Mouse (Mus musculus): ENCODE results near the gene Mfsd5. TPM values are rescaled to one million over a fixed set of nuclear protein-coding genes. Genes with fewer than 3 reads are reported as not detected.

Gene Mfsd5
- polyA plus RNA-seq, 1 experiment from 2014 or later: 29.0 TPM

DNA sequence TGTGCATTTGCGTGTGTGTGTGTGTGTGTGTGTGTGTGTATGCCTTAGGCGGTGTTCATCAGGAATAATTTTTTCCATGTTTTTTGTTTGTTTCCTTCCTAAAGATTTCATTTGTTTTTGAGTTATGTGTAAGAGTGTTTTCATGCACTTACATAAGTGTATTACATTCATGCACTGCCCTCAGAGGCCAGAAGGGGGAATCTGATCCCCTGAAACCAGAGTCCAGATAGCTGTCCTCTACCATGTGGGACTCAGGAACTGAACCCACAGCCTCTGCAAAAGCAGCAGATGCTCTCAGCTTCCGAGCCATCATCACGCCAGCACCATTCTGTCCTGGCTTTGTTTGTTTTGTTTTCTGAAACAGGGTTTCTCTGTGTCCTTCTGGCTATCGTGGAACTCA is 13.7 kb upstream of the Mfsd5 start:
- DNase-seq (no peak), ATAC-seq (ENCODE audit: low read depth) (no peak)
- H3K9ac ChIP-seq: no peak overlapping the region
- peaks cover 43% of the 10 kb centered on the region for H3K27me3 ChIP-seq
- no peaks in the 10 kb centered on the region for H3K9me3 ChIP-seq (replicated peaks)
- no peak overlapping the region for H3K4me3 ChIP-seq (replicated peaks)
- H3K36me3 ChIP-seq: no peaks in the 10 kb centered on the region
- no peaks in the 10 kb centered on the region for H3K4me1 ChIP-seq (replicated peaks)
- no peak overlapping the region for H3K4me2 ChIP-seq
- 79% methylated on average over 5 of the region's 5 CpGs for WGBS (ENCODE audit: insufficient replicate concordance)
- no peak overlapping the region for H3K27ac ChIP-seq

DNA sequence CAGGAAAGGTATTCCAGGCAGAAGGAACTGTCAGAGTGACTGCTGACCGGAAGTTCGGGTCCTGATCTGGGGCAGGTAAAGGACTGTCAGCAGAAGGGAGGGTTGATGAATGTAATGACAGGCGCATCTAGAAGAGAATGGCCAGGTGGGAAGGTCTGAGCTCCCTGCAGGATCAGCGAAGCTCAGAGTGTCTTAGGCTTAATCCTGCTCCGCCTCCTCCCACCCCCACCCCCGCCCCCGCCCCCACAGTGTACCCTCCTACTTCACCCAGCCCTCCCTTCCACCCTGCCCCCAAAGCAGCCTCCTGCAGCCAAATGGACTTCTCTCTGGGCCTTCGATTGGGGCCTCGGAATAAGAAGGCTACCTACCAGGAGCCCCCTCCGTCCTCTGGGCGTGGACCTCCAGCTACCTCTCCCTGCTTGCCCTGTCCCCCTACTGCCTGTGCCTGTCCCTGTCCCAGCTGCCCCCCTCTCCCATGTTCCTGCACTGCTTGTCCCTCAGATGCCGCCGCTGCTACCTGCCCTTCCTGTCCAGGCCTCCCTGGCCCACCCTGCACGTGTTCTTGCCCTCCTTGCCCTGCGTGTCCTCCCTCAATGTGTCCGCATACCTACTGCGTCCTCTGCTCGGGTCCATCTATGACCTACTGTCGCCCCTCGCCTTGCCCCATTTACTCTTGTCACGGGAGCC is 8.8 kb upstream of the Mfsd5 start, which contains the start of gene Gm9918:
Gene Gm9918, plus strand, starts transcription at position 290 of the 687 bp plus-strand sequence.
- no peak within 1 kb of the TSS for H3K4me3 ChIP-seq (replicated peaks)
- no peaks in the 10 kb centered on the region for H3K36me3 ChIP-seq
- no peaks in the 10 kb centered on the region for H3K4me1 ChIP-seq (replicated peaks)
- no peaks in the 10 kb centered on the region for H3K9me3 ChIP-seq (replicated peaks)
- H3K9ac ChIP-seq: no peak within 1 kb of the TSS
- peak within 1 kb of the TSS; percentile 21 for H3K4me2 ChIP-seq
- 30% methylated on average over 21 of the region's 21 CpGs for WGBS (ENCODE audit: insufficient replicate concordance)
- DNase-seq: no peak
- peaks cover 37% of the 10 kb centered on the region for H3K27me3 ChIP-seq
- H3K27ac ChIP-seq: no peak within 1 kb of the TSS
- ATAC-seq (ENCODE audit: low read depth): 0 out of 2 replicates have a peak, but pooled peaks have one; percentile 23

DNA sequence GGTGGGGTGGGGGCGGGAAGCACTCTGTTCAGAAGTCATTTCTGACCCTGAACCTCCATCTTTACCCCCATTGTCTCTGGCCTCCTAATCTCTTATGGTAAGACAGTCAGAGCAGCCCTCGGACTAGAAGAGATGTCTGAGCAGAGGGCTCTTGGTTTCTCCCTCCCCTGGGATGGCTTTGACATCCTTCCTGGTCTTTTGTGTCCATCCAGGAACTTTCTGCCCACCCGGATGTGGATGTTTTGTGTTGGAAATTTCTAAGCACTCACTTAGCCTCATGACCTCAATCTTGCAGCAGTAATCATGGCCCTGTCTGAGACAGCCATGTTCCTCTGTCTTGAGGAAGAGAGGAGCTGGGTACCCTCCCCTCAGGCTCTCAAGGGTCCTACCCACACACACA is 7.8 kb upstream of the Mfsd5 start:
- Histone ChIP-seq H3K27me3 (peaks cover 37% of the 10 kb centered on the region), H3K4me2 (no peak overlapping the region), H3K36me3 (no peaks in the 10 kb centered on the region), H3K4me1 (replicated peaks) (no peaks in the 10 kb centered on the region), H3K9ac (no peak overlapping the region), H3K9me3 (replicated peaks) (no peaks in the 10 kb centered on the region), H3K4me3 (replicated peaks) (no peak overlapping the region), H3K27ac (no peak overlapping the region)
- no peak for ATAC-seq (ENCODE audit: low read depth)
- WGBS (ENCODE audit: insufficient replicate concordance): 33% methylated on average over 3 of the region's 3 CpGs
- no peak for DNase-seq

DNA sequence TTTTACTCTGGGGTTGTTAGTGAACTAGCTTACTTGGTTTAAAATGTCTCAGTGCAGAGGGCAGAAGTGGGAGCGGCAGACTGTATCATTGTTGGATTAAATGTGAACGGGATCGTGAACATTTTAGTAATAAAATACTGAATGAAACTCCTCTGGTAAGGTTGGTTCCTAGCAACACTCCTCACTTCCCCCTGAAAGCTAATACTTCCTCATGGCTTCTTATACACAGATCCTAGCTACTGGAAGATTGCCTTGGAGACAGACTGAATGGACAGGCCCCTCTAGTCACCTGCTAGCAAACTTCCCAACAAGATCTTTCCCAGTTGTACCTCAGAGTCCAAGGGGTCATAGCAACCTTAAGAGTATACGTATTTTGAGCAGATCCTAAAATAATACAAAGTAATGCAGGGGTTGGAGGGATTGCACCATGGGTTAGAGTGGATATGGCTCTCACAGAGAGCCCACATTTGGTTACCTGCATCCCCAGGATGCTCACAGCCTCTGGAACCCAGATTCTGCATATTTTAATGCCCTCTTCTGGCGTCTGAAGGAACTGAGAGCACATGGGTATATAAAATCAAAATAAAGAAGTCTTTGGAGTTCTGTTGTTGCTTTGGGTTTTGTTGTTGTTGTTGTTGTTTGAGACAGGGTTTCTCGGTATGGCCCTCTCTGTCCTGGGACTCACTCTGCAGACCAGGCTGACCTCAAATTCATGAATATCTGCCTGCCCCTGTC is 5.1 kb upstream of the Mfsd5 start:
- Histone ChIP-seq H3K27me3 (peaks cover 35% of the 10 kb centered on the region), H3K36me3 (no peaks in the 10 kb centered on the region), H3K4me2 (no peak overlapping the region), H3K27ac (no peak overlapping the region), H3K9me3 (replicated peaks) (no peaks in the 10 kb centered on the region), H3K9ac (no peak overlapping the region), H3K4me3 (replicated peaks) (no peak overlapping the region), H3K4me1 (replicated peaks) (peaks cover 6% of the 10 kb centered on the region)
- DNase-seq (no peak), ATAC-seq (ENCODE audit: low read depth) (no peak)
- WGBS (ENCODE audit: insufficient replicate concordance): 59% methylated on average over 6 of the region's 6 CpGs

GRCm38 (mm10) chr15:102278726-102279091 is 545 bp upstream of the Mfsd5 start:
- ATAC-seq (ENCODE audit: low read depth) (no peak), DNase-seq (no peak)
- H3K9ac ChIP-seq: peak overlapping the region; percentile 81
- peaks cover 48% of the 10 kb centered on the region for H3K4me1 ChIP-seq (replicated peaks)
- 0 out of 2 replicates have a peak, but pooled peaks cover 5% of the 10 kb centered on the region for H3K27me3 ChIP-seq
- no peaks in the 10 kb centered on the region for H3K9me3 ChIP-seq (replicated peaks)
- H3K27ac ChIP-seq: peak overlapping the region; percentile 71
- WGBS (ENCODE audit: insufficient replicate concordance): 15% methylated on average over 7 of the region's 7 CpGs
- H3K4me3 ChIP-seq (replicated peaks): peak overlapping the region; percentile 85
- peaks cover 14% of the 10 kb centered on the region for H3K36me3 ChIP-seq
- H3K4me2 ChIP-seq: peak overlapping the region; percentile 93

- DNase-seq (no peak), ATAC-seq (ENCODE audit: low read depth) (peak; percentile 32)
- H3K4me1 ChIP-seq (replicated peaks): peaks cover 59% of the 10 kb centered on the region
These were observed 698 bp downstream of the Mfsd5 start for GRCm38 (mm10) chr15:102279783-102280520.

DNA sequence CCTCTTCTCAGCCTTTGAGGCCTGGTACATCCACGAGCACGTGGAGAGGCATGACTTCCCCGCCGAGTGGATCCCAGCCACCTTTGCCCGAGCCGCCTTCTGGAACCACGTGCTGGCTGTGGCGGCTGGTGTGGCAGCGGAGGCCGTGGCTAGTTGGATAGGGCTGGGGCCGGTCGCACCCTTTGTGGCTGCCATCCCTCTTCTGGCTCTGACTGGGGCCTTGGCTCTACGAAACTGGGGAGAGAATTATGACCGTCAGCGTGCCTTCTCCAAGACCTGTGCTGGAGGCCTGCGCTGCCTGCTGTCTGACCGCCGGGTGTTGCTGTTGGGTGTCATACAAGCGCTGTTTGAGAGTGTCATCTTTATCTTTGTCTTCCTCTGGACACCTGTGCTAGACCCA is 1.4 kb downstream of the Mfsd5 start:
- Histone ChIP-seq H3K9ac (peak overlapping the region; percentile 81), H3K36me3 (peaks cover 14% of the 10 kb centered on the region), H3K4me3 (replicated peaks) (peak overlapping the region; percentile 85), H3K27ac (no peak overlapping the region; the same call in 1 of the 2 replicates), H3K4me2 (peak overlapping the region; percentile 93), H3K4me1 (replicated peaks) (peaks cover 59% of the 10 kb centered on the region), H3K9me3 (replicated peaks) (no peaks in the 10 kb centered on the region), H3K27me3 (no peaks in the 10 kb centered on the region)
- WGBS (ENCODE audit: insufficient replicate concordance): 87% methylated on average over 19 of the region's 19 CpGs
- DNase-seq (no peak), ATAC-seq (ENCODE audit: low read depth) (no peak)

More at GRCm38 (mm10) chr15:102279783-102280520, 698 bp downstream of the Mfsd5 start:
- Histone ChIP-seq H3K4me2 (peak overlapping the region; percentile 93), H3K27me3 (no peaks in the 10 kb centered on the region), H3K27ac (peak overlapping the region; percentile 78), H3K9me3 (replicated peaks) (no peaks in the 10 kb centered on the region), H3K4me3 (replicated peaks) (peak overlapping the region; percentile 85), H3K36me3 (peaks cover 14% of the 10 kb centered on the region), H3K9ac (peak overlapping the region; percentile 81)
- WGBS (ENCODE audit: insufficient replicate concordance): 17% methylated on average over 13 of the region's 13 CpGs

- WGBS (ENCODE audit: insufficient replicate concordance): 31% methylated on average over 8 of the region's 8 CpGs
- Histone ChIP-seq H3K4me1 (replicated peaks) (peaks cover 59% of the 10 kb centered on the region), H3K9me3 (replicated peaks) (no peaks in the 10 kb centered on the region), H3K36me3 (peaks cover 14% of the 10 kb centered on the region), H3K27me3 (no peaks in the 10 kb centered on the region), H3K4me3 (replicated peaks) (no peak overlapping the region), H3K9ac (0 out of 2 replicates have a peak overlapping the region, but pooled peaks have one; percentile 0), H3K27ac (peak overlapping the region; percentile 47), H3K4me2 (peak overlapping the region; percentile 45)
- ATAC-seq (ENCODE audit: low read depth): 0 out of 2 replicates have a peak, but pooled peaks have one; percentile 11
- DNase-seq: peak; percentile 27
These were observed 3.4 kb downstream of the Mfsd5 start for GRCm38 (mm10) chr15:102282463-102283292.

DNA sequence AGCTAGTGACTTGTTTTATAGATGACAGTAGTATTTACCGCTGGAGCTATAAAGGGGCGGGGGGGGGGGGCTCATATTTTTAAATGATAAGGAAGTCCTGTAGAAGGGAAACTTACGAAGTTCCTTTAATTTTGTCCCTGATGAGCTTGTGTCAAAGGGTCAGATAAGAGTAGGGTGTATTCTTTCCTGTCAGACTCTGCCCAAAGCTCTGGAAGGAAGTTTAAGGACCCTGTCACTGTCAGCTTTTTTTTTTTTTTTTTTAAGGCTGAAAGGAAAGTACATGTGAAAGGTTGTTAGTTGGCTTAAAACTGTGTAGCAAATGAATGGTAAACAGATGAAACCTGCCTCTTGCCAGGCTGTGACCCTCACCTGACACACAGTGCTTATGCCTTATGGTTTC is 4.4 kb downstream of the Mfsd5 start:
- no peak overlapping the region; the same call in none of the 2 replicates for H3K27ac ChIP-seq
- no peak for ATAC-seq (ENCODE audit: low read depth)
- no peak for DNase-seq
- H3K9ac ChIP-seq: no peak overlapping the region
- H3K27me3 ChIP-seq: no peaks in the 10 kb centered on the region
- no peak overlapping the region for H3K4me3 ChIP-seq (replicated peaks)
- peaks cover 56% of the 10 kb centered on the region for H3K4me1 ChIP-seq (replicated peaks)
- H3K9me3 ChIP-seq (replicated peaks): no peaks in the 10 kb centered on the region
- no peak overlapping the region for H3K4me2 ChIP-seq
- WGBS (ENCODE audit: insufficient replicate concordance): 21% methylated on average over 3 of the region's 3 CpGs
- H3K36me3 ChIP-seq: peaks cover 14% of the 10 kb centered on the region

GRCm38 (mm10) chr15:102287395-102287794 is 8.1 kb downstream of the Mfsd5 start:
- Histone ChIP-seq H3K27ac (no peak overlapping the region), H3K4me1 (replicated peaks) (peaks cover 24% of the 10 kb centered on the region), H3K9me3 (replicated peaks) (no peaks in the 10 kb centered on the region), H3K4me2 (no peak overlapping the region), H3K27me3 (no peaks in the 10 kb centered on the region), H3K36me3 (no peaks in the 10 kb centered on the region), H3K9ac (no peak overlapping the region), H3K4me3 (replicated peaks) (no peak overlapping the region)
- DNase-seq (peak; percentile 24), ATAC-seq (ENCODE audit: low read depth) (no peak)
